Mouse (Mus musculus) layer of hippocampus, adult 6 months (tissue): ENCODE measurements around the gene Nedd1. TPM values are rescaled to one million over a fixed set of nuclear protein-coding genes. Genes with fewer than 3 reads are reported as not detected.

Experiments
- long read RNA-seq, 2 experiments: library from polyadenylated mRNA; unstranded; transcript quantifications; one replicate each; pipeline ENCODE4 v2.0.0; 2019 to 2020
- polyA plus RNA-seq: library from polyadenylated mRNA; unstranded; fragments of <200 nt; fragmentation: Nextera tagmentation; gene quantifications from 2 replicates; pipeline ENCODE4 v1.2.3, GENCODE M21; 2021

Nedd1 gene
- 2.0 and 2.2 TPM in 2 replicates for polyA plus RNA-seq
- long read RNA-seq, experiment 1, partial matches to known transcripts, result 7 of 10 reads
- long read RNA-seq, experiment 1, other reads (novel, unspliced or antisense), result 0 of 10 reads
- long read RNA-seq, experiment 2, transcript Nedd1-201 (15 exons, 3,534 nt), result major isoform, 13 of 16 reads
- long read RNA-seq, experiment 2, partial matches to known transcripts, result 1 of 16 reads
- long read RNA-seq, experiment 2, other reads (novel, unspliced or antisense), result 1 of 16 reads

DNA sequence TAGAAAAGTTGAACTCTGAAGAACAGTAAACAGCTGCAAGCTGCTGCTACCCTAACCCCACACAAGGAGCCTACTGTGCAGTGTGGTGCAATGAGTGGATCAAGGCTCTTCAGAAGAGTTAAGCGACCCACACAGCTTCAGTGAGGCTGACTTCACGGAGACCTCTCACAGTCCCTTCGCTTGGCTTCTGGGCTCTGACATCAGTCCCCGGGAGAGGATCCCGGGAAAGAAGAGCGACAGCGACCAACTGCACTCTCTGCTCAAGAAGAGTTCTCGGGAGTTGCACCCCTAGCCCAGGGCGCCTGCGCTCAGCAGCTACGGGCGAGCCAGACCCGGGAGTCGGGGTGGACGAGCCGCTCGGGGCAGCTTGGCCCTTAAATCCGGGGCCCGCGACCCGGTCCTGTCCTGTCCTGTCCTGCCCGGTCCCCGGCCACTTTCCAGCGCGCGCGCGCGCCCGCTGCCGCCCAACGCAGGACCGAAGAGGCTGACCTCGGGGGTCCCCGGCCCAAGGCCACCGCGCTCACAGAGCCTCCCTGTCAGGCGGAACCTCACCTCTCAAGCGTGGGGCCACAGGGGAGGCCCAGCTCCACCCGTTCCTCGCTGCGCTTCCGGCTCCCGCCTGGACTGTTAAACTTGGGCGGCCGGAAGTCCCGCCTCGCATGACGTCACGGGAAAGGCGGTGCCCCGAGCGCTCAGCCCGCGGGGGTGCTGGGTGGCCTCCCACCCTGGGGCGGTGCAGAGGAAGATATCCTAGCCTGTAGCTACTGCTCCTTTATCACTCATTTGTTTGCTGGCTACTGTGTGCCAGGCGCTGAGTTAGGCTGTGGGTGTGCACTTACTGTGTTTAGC lies at the start of gene Nedd1:
Gene Nedd1 (minus strand): TSS at position 650 of the 849 bp plus-strand sequence.

